ENCODE assay signal across 8 mouse cellular contexts in the genomic region with DNA sequence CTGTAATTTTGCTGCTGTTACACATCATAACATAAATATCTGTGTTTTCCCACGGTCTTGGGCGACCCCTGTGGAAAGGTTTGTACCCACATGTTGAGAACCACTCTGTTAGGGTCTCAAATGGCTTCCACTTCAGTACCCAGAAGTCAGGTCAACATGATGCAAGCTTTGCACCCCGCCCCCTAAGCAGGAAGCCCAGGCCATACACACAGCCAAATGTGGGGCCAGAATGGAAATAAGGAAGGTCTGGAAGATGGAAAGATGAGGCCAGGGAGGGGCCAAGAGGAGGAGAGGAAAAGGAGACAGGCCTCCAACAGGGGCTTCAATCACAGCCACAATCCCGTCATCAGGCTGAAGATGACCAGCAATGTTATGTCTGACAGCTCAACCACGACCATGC. TPM values are rescaled to one million over a fixed set of nuclear protein-coding genes. Genes with fewer than 3 reads are reported as not detected.
A peak's percentile ranks its signal among the peaks of the same experiment; 100 is the strongest.
DNase-seq lines count a peak whose midpoint lies in the region; ATAC-seq and TF ChIP-seq lines count a peak whose summit lies in the region.

No protein-coding gene starts in this region.

- H3K79me2 ChIP-seq in myocyte (ENCODE audit: control insufficient read depth, insufficient read depth), result peaks cover 87% of the 10 kb centered on the region

- ATAC-seq in kidney, embryonic 15.5 days (replicated peaks; ENCODE audit: low FRiP score), result no peak
- no peak for ATAC-seq in embryonic facial prominence, embryonic 15.5 days (ENCODE audit: insufficient number of reproducible peaks, low FRiP score, low TSS enrichment, low read depth)
- ATAC-seq in intestine, embryonic 14.5 days (replicated peaks; ENCODE audit: low FRiP score, low TSS enrichment, low read depth), result no peak

- H3K4me1 ChIP-seq in kidney, embryonic 15.5 days, result peaks cover 97% of the 10 kb centered on the region
- H3K4me1 ChIP-seq in embryonic facial prominence, embryonic 15.5 days, result peaks cover 89% of the 10 kb centered on the region
- H3K4me1 ChIP-seq in intestine, embryonic 14.5 days (replicated peaks; ENCODE audit: control insufficient read depth, insufficient read depth, low read length), result peaks cover 55% of the 10 kb centered on the region

- no peak for DNase-seq in kidney, adult 18-20 months
- no peak for DNase-seq in intestine, embryonic 14.5 days (ENCODE audit: low spot score)
- DNase-seq in testis, postnatal 10 days (ENCODE audit: low spot score), result no peak
- no peak for DNase-seq in urinary bladder, adult 18-20 months (ENCODE audit: low spot score in 2 of 2)
- DNase-seq in embryo, embryonic 9.5 days (ENCODE audit: extremely low spot score), result no peak

- no peak overlapping the region for H3K9ac ChIP-seq in kidney, embryonic 15.5 days
- no peak overlapping the region for H3K9ac ChIP-seq in embryonic facial prominence, embryonic 15.5 days
- H3K9ac ChIP-seq in intestine, embryonic 14.5 days (ENCODE audit: low read length), result no peak overlapping the region

- peak overlapping the region; percentile 97 for H3K27ac ChIP-seq in kidney, embryonic 15.5 days
- H3K27ac ChIP-seq in embryonic facial prominence, embryonic 15.5 days (replicated peaks), result peak overlapping the region; percentile 98
- H3K27ac ChIP-seq in intestine, embryonic 14.5 days (ENCODE audit: low read depth), result peak overlapping the region; percentile 98

- H3K27me3 ChIP-seq in kidney, embryonic 15.5 days, result no peaks in the 10 kb centered on the region
- no peaks in the 10 kb centered on the region for H3K27me3 ChIP-seq in embryonic facial prominence, embryonic 15.5 days
- no peaks in the 10 kb centered on the region for H3K27me3 ChIP-seq in intestine, embryonic 14.5 days (replicated peaks; ENCODE audit: control insufficient read depth, insufficient read depth, low read length)
- H3K27me3 ChIP-seq in myocyte (ENCODE audit: control insufficient read depth, insufficient read depth, insufficient read length), result no peaks in the 10 kb centered on the region

- peak overlapping the region; percentile 58 for H3K4me2 ChIP-seq in kidney, embryonic 15.5 days
- peak overlapping the region; percentile 65 for H3K4me2 ChIP-seq in embryonic facial prominence, embryonic 15.5 days (replicated peaks)
- peak overlapping the region; percentile 73 for H3K4me2 ChIP-seq in intestine, embryonic 14.5 days (ENCODE audit: low read length)
- peak overlapping the region; percentile 70 for H3K4me2 ChIP-seq in myocyte (ENCODE audit: low read depth)

- H3K4me3 ChIP-seq in kidney, embryonic 15.5 days (replicated peaks), result no peak overlapping the region
- no peak overlapping the region for H3K4me3 ChIP-seq in embryonic facial prominence, embryonic 15.5 days (replicated peaks)
- H3K4me3 ChIP-seq in intestine, embryonic 14.5 days (ENCODE audit: low read depth, low read length), result no peak overlapping the region
- peak overlapping the region; percentile 34 for H3K4me3 ChIP-seq in myocyte

- H3K9me3 ChIP-seq in kidney, embryonic 15.5 days (replicated peaks), result no peaks in the 10 kb centered on the region
- no peaks in the 10 kb centered on the region for H3K9me3 ChIP-seq in embryonic facial prominence, embryonic 15.5 days (replicated peaks)
- no peaks in the 10 kb centered on the region for H3K9me3 ChIP-seq in intestine, embryonic 14.5 days (ENCODE audit: control insufficient read depth, low read length)

- no peak for TF ChIP-seq POLR2A in myocyte (IDR thresholded peaks at IDR 0.05; ENCODE audit: insufficient read length, low read depth)

- H3K36me3 ChIP-seq in kidney, embryonic 15.5 days, result no peaks in the 10 kb centered on the region
- H3K36me3 ChIP-seq in embryonic facial prominence, embryonic 15.5 days, result no peaks in the 10 kb centered on the region
- no peaks in the 10 kb centered on the region for H3K36me3 ChIP-seq in intestine, embryonic 14.5 days (ENCODE audit: control insufficient read depth, insufficient read depth, low read length)
- no peaks in the 10 kb centered on the region for H3K36me3 ChIP-seq in myocyte (ENCODE audit: control insufficient read depth, insufficient read depth)

- no peak overlapping the region for H3ac ChIP-seq in myocyte (ENCODE audit: control insufficient read depth, insufficient read length)

- WGBS in kidney, embryonic 15.5 days, result 45% methylated on average over 5 of the region's 5 CpGs
- 49% methylated on average over 5 of the region's 5 CpGs for WGBS in embryonic facial prominence, embryonic 15.5 days
- 39% methylated on average over 5 of the region's 5 CpGs for WGBS in intestine, embryonic 14.5 days

TF ChIP-seq in myocyte, 11 proteins besides CTCF, POLR2A, EP300 and RAD21:
- no peak for TF ChIP-seq REST (IDR thresholded peaks at IDR 0.05; ENCODE audit: insufficient read depth, insufficient read length)
- no peak for TF ChIP-seq MAX (IDR thresholded peaks at IDR 0.05; ENCODE audit: low read depth)
- peak; percentile 45; the same call in 1 of the 2 replicates for TF ChIP-seq CEBPB (IDR thresholded peaks at IDR 0.05; ENCODE audit: insufficient read depth, poor library complexity, severe bottlenecking)
- TF ChIP-seq MYOD1 (IDR thresholded peaks at IDR 0.05; ENCODE audit: control insufficient read depth in 1 of 3, insufficient read length in 2 of 3, low read depth in 2 of 3), result no peak
- peak; percentile 86 for TF ChIP-seq SRF (IDR thresholded peaks at IDR 0.05; ENCODE audit: control insufficient read depth, insufficient read length, low read depth)
- TF ChIP-seq TCF12 (IDR thresholded peaks at IDR 0.05; ENCODE audit: insufficient read depth, poor library complexity, severe bottlenecking), result no peak
- TF ChIP-seq MYOG (IDR thresholded peaks at IDR 0.05; ENCODE audit: control insufficient read depth in 1 of 3, insufficient read depth in 1 of 3, insufficient read length in 2 of 3, low read depth in 2 of 3), result no peak
TF ChIP-seq in myocyte: peak in this region for 2.

RNA-seq across cellular contexts. Expression of a gene that starts 37.1 kb away (rescaled TPM):
- polyA plus RNA-seq in kidney, embryonic 15.5 days (2015; fragmentation: Nextera tagmentation; extraction: Ambion mirVana), result 27.5 and 28.8 TPM in 2 replicates
- polyA plus RNA-seq in embryonic facial prominence, embryonic 15.5 days (2015; fragmentation: Nextera tagmentation; extraction: Ambion mirVana), result 39.3 and 41.8 TPM in 2 replicates
- 26.1 and 27.5 TPM in 2 replicates for polyA plus RNA-seq in intestine, embryonic 14.5 days (2014; fragmentation: Nextera tagmentation; extraction: Ambion mirVana)
- polyA plus RNA-seq in myocyte (2012; fragmentation: generic; extraction: Trizol), result 127 TPM
